Mouse (Mus musculus): ENCODE results near the gene Wfdc9. TPM values are rescaled to one million over a fixed set of nuclear protein-coding genes. Genes with fewer than 3 reads are reported as not detected.

Wfdc9 gene
- polyA plus RNA-seq (2016; fragmentation: Nextera tagmentation; extraction: Ambion mirVana) = not detected in 2 replicates

GRCm38 (mm10) chr2:164656483-164656882 lies at the start of gene Wfdc9:
Gene Wfdc9 (minus strand): TSS chr2:164656583.
- Histone ChIP-seq H3K27me3 (no peaks in the 10 kb centered on the region), H3K4me2 (replicated peaks) (no peak within 1 kb of the TSS), H3K36me3 (no peaks in the 10 kb centered on the region), H3K9me3 (no peaks in the 10 kb centered on the region), H3K4me1 (no peaks in the 10 kb centered on the region), H3K27ac (replicated peaks) (no peak within 1 kb of the TSS), H3K4me3 (no peak within 1 kb of the TSS), H3K9ac (replicated peaks) (no peak within 1 kb of the TSS)
- no peak for ATAC-seq (ENCODE audit: low FRiP score, low read depth)
- WGBS = 87% methylated on average over 9 of the region's 9 CpGs

GRCm38 (mm10) chr2:164705991-164706390 lies 49.6 kb upstream of the Wfdc9 start:
- H3K4me1 ChIP-seq = no peaks in the 10 kb centered on the region
- no peak overlapping the region for H3K4me3 ChIP-seq
- no peak for ATAC-seq (ENCODE audit: low FRiP score, low read depth)
- no peak overlapping the region for H3K27ac ChIP-seq (replicated peaks)
- no peak overlapping the region for H3K4me2 ChIP-seq (replicated peaks)
- no peaks in the 10 kb centered on the region for H3K27me3 ChIP-seq
- no peak overlapping the region for H3K9ac ChIP-seq (replicated peaks)
- no peaks in the 10 kb centered on the region for H3K9me3 ChIP-seq
- 94% methylated on average over 14 of the region's 14 CpGs for WGBS
- no peaks in the 10 kb centered on the region for H3K36me3 ChIP-seq

- Histone ChIP-seq H3K27ac (replicated peaks) (no peak overlapping the region), H3K4me1 (no peaks in the 10 kb centered on the region), H3K4me3 (no peak overlapping the region), H3K4me2 (replicated peaks) (no peak overlapping the region), H3K9me3 (no peaks in the 10 kb centered on the region), H3K27me3 (no peaks in the 10 kb centered on the region), H3K9ac (replicated peaks) (no peak overlapping the region), H3K36me3 (no peaks in the 10 kb centered on the region)
- 85% methylated on average over 6 of the region's 6 CpGs for WGBS
- ATAC-seq (ENCODE audit: low FRiP score, low read depth) = no peak
These were observed 48.9 kb upstream of the Wfdc9 start for GRCm38 (mm10) chr2:164705328-164705727.

- no peak for ATAC-seq (ENCODE audit: low FRiP score, low read depth)
- no peak overlapping the region for H3K27ac ChIP-seq (replicated peaks)
- no peaks in the 10 kb centered on the region for H3K36me3 ChIP-seq
- 73% methylated on average over 5 of the region's 5 CpGs for WGBS
- H3K9me3 ChIP-seq = no peaks in the 10 kb centered on the region
- no peak overlapping the region for H3K4me2 ChIP-seq (replicated peaks)
- no peaks in the 10 kb centered on the region for H3K4me1 ChIP-seq
- no peak overlapping the region for H3K9ac ChIP-seq (replicated peaks)
- no peak overlapping the region for H3K4me3 ChIP-seq
- no peaks in the 10 kb centered on the region for H3K27me3 ChIP-seq
These were observed 47.9 kb upstream of the Wfdc9 start for GRCm38 (mm10) chr2:164704235-164704634.

GRCm38 (mm10) chr2:164701761-164702160 lies 45.4 kb upstream of the Wfdc9 start:
- no peak overlapping the region for H3K4me3 ChIP-seq
- no peaks in the 10 kb centered on the region for H3K36me3 ChIP-seq
- no peak overlapping the region for H3K27ac ChIP-seq (replicated peaks)
- no peak overlapping the region for H3K9ac ChIP-seq (replicated peaks)
- no peaks in the 10 kb centered on the region for H3K27me3 ChIP-seq
- no peaks in the 10 kb centered on the region for H3K4me1 ChIP-seq
- ATAC-seq (ENCODE audit: low FRiP score, low read depth) = no peak
- 82% methylated on average over 5 of the region's 5 CpGs for WGBS
- no peaks in the 10 kb centered on the region for H3K9me3 ChIP-seq
- H3K4me2 ChIP-seq (replicated peaks) = no peak overlapping the region

GRCm38 (mm10) chr2:164700959-164701358 lies 44.6 kb upstream of the Wfdc9 start:
- Histone ChIP-seq H3K4me2 (replicated peaks) (no peak overlapping the region), H3K4me1 (no peaks in the 10 kb centered on the region), H3K27ac (replicated peaks) (no peak overlapping the region), H3K9ac (replicated peaks) (no peak overlapping the region), H3K27me3 (no peaks in the 10 kb centered on the region), H3K36me3 (no peaks in the 10 kb centered on the region), H3K9me3 (no peaks in the 10 kb centered on the region), H3K4me3 (no peak overlapping the region)
- ATAC-seq (ENCODE audit: low FRiP score, low read depth) = no peak
- 84% methylated on average over 5 of the region's 5 CpGs for WGBS

- WGBS = 77% methylated on average over 4 of the region's 4 CpGs
- no peak within 1 kb of the TSS for H3K9ac ChIP-seq (replicated peaks)
- no peak within 1 kb of the TSS for H3K4me3 ChIP-seq
- H3K4me2 ChIP-seq (replicated peaks) = no peak within 1 kb of the TSS
- no peak for ATAC-seq (ENCODE audit: low FRiP score, low read depth)
- H3K36me3 ChIP-seq = no peaks in the 10 kb centered on the region
- no peak within 1 kb of the TSS for H3K27ac ChIP-seq (replicated peaks)
- H3K4me1 ChIP-seq = no peaks in the 10 kb centered on the region
- H3K9me3 ChIP-seq = no peaks in the 10 kb centered on the region
- no peaks in the 10 kb centered on the region for H3K27me3 ChIP-seq
These were observed 41.8 kb upstream of the Wfdc9 start, which contains the start of gene Spint4 for GRCm38 (mm10) chr2:164698201-164698600. Gene Spint4 (plus strand): TSS chr2:164698501.

GRCm38 (mm10) chr2:164684807-164685206 lies 28.4 kb upstream of the Wfdc9 start, which contains the start of gene Wfdc13:
Gene Wfdc13 (plus strand): TSS chr2:164685107.
- Histone ChIP-seq H3K27me3 (no peaks in the 10 kb centered on the region), H3K36me3 (no peaks in the 10 kb centered on the region), H3K4me3 (no peak within 1 kb of the TSS), H3K27ac (replicated peaks) (no peak within 1 kb of the TSS), H3K4me1 (no peaks in the 10 kb centered on the region), H3K9ac (replicated peaks) (no peak within 1 kb of the TSS), H3K4me2 (replicated peaks) (no peak within 1 kb of the TSS), H3K9me3 (no peaks in the 10 kb centered on the region)
- WGBS = 51% methylated on average over 3 of the region's 3 CpGs
- no peak for ATAC-seq (ENCODE audit: low FRiP score, low read depth)

- H3K4me2 ChIP-seq (replicated peaks) = no peak overlapping the region
- ATAC-seq (ENCODE audit: low FRiP score, low read depth) = no peak
- 57% methylated on average over 3 of the region's 3 CpGs for WGBS
- no peaks in the 10 kb centered on the region for H3K9me3 ChIP-seq
- no peak overlapping the region for H3K4me3 ChIP-seq
- H3K27ac ChIP-seq (replicated peaks) = no peak overlapping the region
- peaks cover 4% of the 10 kb centered on the region; the same call in 1 of the 2 replicates for H3K4me1 ChIP-seq
- H3K9ac ChIP-seq (replicated peaks) = no peak overlapping the region
- no peaks in the 10 kb centered on the region for H3K27me3 ChIP-seq
- no peaks in the 10 kb centered on the region for H3K36me3 ChIP-seq
These were observed 23.5 kb upstream of the Wfdc9 start for GRCm38 (mm10) chr2:164679906-164680305.

- H3K36me3 ChIP-seq = no peaks in the 10 kb centered on the region
- peaks cover 4% of the 10 kb centered on the region; the same call in 1 of the 2 replicates for H3K4me1 ChIP-seq
- no peaks in the 10 kb centered on the region for H3K27me3 ChIP-seq
- no peak overlapping the region for H3K9ac ChIP-seq (replicated peaks)
- 22% methylated on average over 19 of the region's 19 CpGs for WGBS
- peak; percentile 63 for ATAC-seq (ENCODE audit: low FRiP score, low read depth)
- peak overlapping the region; percentile 30 for H3K4me3 ChIP-seq
- H3K27ac ChIP-seq (replicated peaks) = no peak overlapping the region
- no peaks in the 10 kb centered on the region for H3K9me3 ChIP-seq
- H3K4me2 ChIP-seq (replicated peaks) = peak overlapping the region; percentile 47
These were observed 22.7 kb upstream of the Wfdc9 start for GRCm38 (mm10) chr2:164678848-164679625.

GRCm38 (mm10) chr2:164676916-164677685 lies 20.7 kb upstream of the Wfdc9 start:
- WGBS = 88% methylated on average over 16 of the region's 16 CpGs
- ATAC-seq (ENCODE audit: low FRiP score, low read depth) = no peak

GRCm38 (mm10) chr2:164676103-164676502 lies 19.7 kb upstream of the Wfdc9 start:
- WGBS = 83% methylated on average over 7 of the region's 7 CpGs
- H3K36me3 ChIP-seq = no peaks in the 10 kb centered on the region
- H3K4me1 ChIP-seq = peaks cover 4% of the 10 kb centered on the region; the same call in 1 of the 2 replicates
- ATAC-seq (ENCODE audit: low FRiP score, low read depth) = no peak
- no peaks in the 10 kb centered on the region; the same call in 1 of the 2 replicates for H3K9me3 ChIP-seq
- no peaks in the 10 kb centered on the region for H3K27me3 ChIP-seq
- H3K4me3 ChIP-seq = no peak overlapping the region
- H3K27ac ChIP-seq (replicated peaks) = no peak overlapping the region
- H3K9ac ChIP-seq (replicated peaks) = no peak overlapping the region
- H3K4me2 ChIP-seq (replicated peaks) = no peak overlapping the region

More at GRCm38 (mm10) chr2:164676916-164677685, 20.7 kb upstream of the Wfdc9 start:
- H3K9me3 ChIP-seq = no peaks in the 10 kb centered on the region; the same call in 1 of the 2 replicates
- peaks cover 4% of the 10 kb centered on the region; the same call in 1 of the 2 replicates for H3K4me1 ChIP-seq
- H3K36me3 ChIP-seq = no peaks in the 10 kb centered on the region
- no peaks in the 10 kb centered on the region for H3K27me3 ChIP-seq
- H3K4me3 ChIP-seq = no peak overlapping the region
- H3K4me2 ChIP-seq (replicated peaks) = no peak overlapping the region
- H3K9ac ChIP-seq (replicated peaks) = no peak overlapping the region
- no peak overlapping the region for H3K27ac ChIP-seq (replicated peaks)

Measured in midbrain, embryonic 12.5 days (tissue).